In the genomic region with DNA sequence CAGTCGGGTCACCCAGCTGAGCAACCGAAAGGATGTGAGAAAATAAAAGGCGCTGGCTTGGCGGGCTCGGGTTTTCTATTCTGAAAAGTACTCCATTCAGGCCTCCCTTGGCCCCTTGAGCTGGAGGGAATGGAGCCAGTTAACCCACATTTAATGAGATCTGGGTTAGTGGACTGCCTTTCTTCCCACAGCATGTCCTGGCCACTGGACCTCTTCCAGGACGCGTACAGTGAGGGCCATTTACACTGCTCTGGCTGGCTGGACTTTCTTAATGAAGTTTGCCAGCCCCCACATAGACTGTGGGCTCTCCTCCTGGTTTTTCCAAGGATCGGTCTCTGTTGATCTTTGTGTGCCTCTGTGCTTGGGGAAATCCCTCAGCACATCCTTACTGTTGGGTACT, we compare ENCODE assay signal across 9 mouse cellular contexts. TPM values are rescaled to one million over a fixed set of nuclear protein-coding genes. Genes with fewer than 3 reads are reported as not detected.
DNase-seq lines count a peak whose midpoint lies in the region; ATAC-seq and TF ChIP-seq lines count a peak whose summit lies in the region.
"Had no signal": no experiment of that assay in that cellular context is flagged by ENCODE, and none has a peak within 500 bp of the region (broad histone marks: within the 10 kb centered on the region; RNA-seq: fewer than 3 reads in every experiment).

No protein-coding gene starts in this region.

- no peaks in the 10 kb centered on the region for H3K27me3 ChIP-seq in intestine, embryonic 14.5 days (replicated peaks; ENCODE audit: control insufficient read depth, insufficient read depth, low read length)
- no peaks in the 10 kb centered on the region for H3K27me3 ChIP-seq in intestine, postnatal 0 days (replicated peaks; ENCODE audit: control insufficient read depth, insufficient read depth, low read length)
- H3K27me3 ChIP-seq in forebrain, embryonic 14.5 days (replicated peaks; ENCODE audit: control insufficient read depth, insufficient read depth, low read length), result no peaks in the 10 kb centered on the region
- no peaks in the 10 kb centered on the region for H3K27me3 ChIP-seq in neural tube, embryonic 14.5 days (ENCODE audit: control insufficient read depth, insufficient read depth, low read length)
- no peaks in the 10 kb centered on the region for H3K27me3 ChIP-seq in thymus, adult 2 months (ENCODE audit: control insufficient read depth, insufficient read depth, low read length)
- H3K27me3 ChIP-seq: lung, embryonic 15.5 days had no signal

- 81% methylated on average over 8 of the region's 8 CpGs for WGBS in intestine, embryonic 14.5 days
- WGBS in intestine, postnatal 0 days, result 83% methylated on average over 8 of the region's 8 CpGs
- 29% methylated on average over 8 of the region's 8 CpGs for WGBS in forebrain, embryonic 14.5 days
- WGBS in neural tube, embryonic 14.5 days, result 54% methylated on average over 8 of the region's 8 CpGs
- WGBS in thymus, adult 2 months, result 92% methylated on average over 8 of the region's 8 CpGs

- 0 out of 2 replicates have a peak, but pooled peaks have one; percentile 40 for ATAC-seq in intestine, embryonic 14.5 days (replicated peaks; ENCODE audit: low FRiP score, low TSS enrichment, low read depth)
- no peak for ATAC-seq in intestine, postnatal 0 days
- ATAC-seq in forebrain, embryonic 14.5 days, result peak; percentile 92
- peak; percentile 87 for ATAC-seq in neural tube, embryonic 14.5 days (ENCODE audit: low read depth)

- H3K27ac ChIP-seq in intestine, embryonic 14.5 days (ENCODE audit: low read depth), result no peak overlapping the region
- no peak overlapping the region for H3K27ac ChIP-seq in intestine, postnatal 0 days (ENCODE audit: low read depth, low read length)
- H3K27ac ChIP-seq in forebrain, embryonic 14.5 days (ENCODE audit: low read depth, low read length), result peak overlapping the region; percentile 82
- H3K27ac ChIP-seq in neural tube, embryonic 14.5 days (ENCODE audit: low read depth, low read length), result no peak overlapping the region
- H3K27ac ChIP-seq in thymus, adult 2 months (ENCODE audit: control insufficient read depth, insufficient read depth, low read length), result no peak overlapping the region
- H3K27ac ChIP-seq: lung, embryonic 15.5 days had no signal

- no peak overlapping the region for H3K9ac ChIP-seq in intestine, embryonic 14.5 days (ENCODE audit: low read length)
- H3K9ac ChIP-seq in intestine, postnatal 0 days (ENCODE audit: low read depth, low read length), result no peak overlapping the region
- H3K9ac ChIP-seq in forebrain, embryonic 14.5 days (ENCODE audit: low read length), result no peak overlapping the region
- H3K9ac ChIP-seq in neural tube, embryonic 14.5 days (replicated peaks; ENCODE audit: low read depth, low read length), result no peak overlapping the region
- H3K9ac ChIP-seq: lung, embryonic 15.5 days had no signal

- DNase-seq in intestine, embryonic 14.5 days (ENCODE audit: low spot score), result no peak
- DNase-seq in forebrain, embryonic 14.5 days (ENCODE audit: low spot score), result peak; percentile 87
- DNase-seq in kidney, postnatal 14 days, result peak; percentile 44
- no peak for DNase-seq in urinary bladder, postnatal 36 days (ENCODE audit: low spot score in 2 of 2)
- no peak for DNase-seq in thymus, adult 2 months
- no peak for DNase-seq in gastrocnemius, postnatal 4 days (ENCODE audit: low spot score in 2 of 2)

- no peaks in the 10 kb centered on the region for H3K36me3 ChIP-seq in intestine, embryonic 14.5 days (ENCODE audit: control insufficient read depth, insufficient read depth, low read length)
- no peaks in the 10 kb centered on the region for H3K36me3 ChIP-seq in intestine, postnatal 0 days (ENCODE audit: control insufficient read depth, insufficient read depth)
- no peaks in the 10 kb centered on the region for H3K36me3 ChIP-seq in forebrain, embryonic 14.5 days (ENCODE audit: control insufficient read depth, insufficient read depth, low read length)
- no peaks in the 10 kb centered on the region for H3K36me3 ChIP-seq in neural tube, embryonic 14.5 days (ENCODE audit: control insufficient read depth, insufficient read depth, low read length)
- H3K36me3 ChIP-seq in thymus, adult 2 months (ENCODE audit: control insufficient read depth, insufficient read depth, low read length), result no peaks in the 10 kb centered on the region
- H3K36me3 ChIP-seq: lung, embryonic 15.5 days had no signal

- TF ChIP-seq POLR2A in thymus, adult 2 months (IDR thresholded peaks at IDR 0.05; ENCODE audit: control insufficient read depth, extremely low read depth, insufficient read depth, low read length, poor library complexity), result no peak

- no peak for TF ChIP-seq CTCF in intestine, postnatal 0 days (IDR thresholded peaks at IDR 0.05; ENCODE audit: low read depth)
- TF ChIP-seq CTCF in thymus, adult 2 months (IDR thresholded peaks at IDR 0.05; ENCODE audit: borderline replicate concordance, control insufficient read depth, extremely low read depth, insufficient read depth, low read length, poor library complexity), result no peak

- H3K9me3 ChIP-seq in intestine, embryonic 14.5 days (ENCODE audit: control insufficient read depth, low read length), result no peaks in the 10 kb centered on the region
- no peaks in the 10 kb centered on the region for H3K9me3 ChIP-seq in intestine, postnatal 0 days (ENCODE audit: control insufficient read depth)
- no peaks in the 10 kb centered on the region for H3K9me3 ChIP-seq in forebrain, embryonic 14.5 days (replicated peaks; ENCODE audit: control insufficient read depth, low read length)
- no peaks in the 10 kb centered on the region for H3K9me3 ChIP-seq in neural tube, embryonic 14.5 days (ENCODE audit: control insufficient read depth, low read length)
- H3K9me3 ChIP-seq: lung, embryonic 15.5 days had no signal

- H3K4me3 ChIP-seq in intestine, embryonic 14.5 days (ENCODE audit: low read depth, low read length), result no peak overlapping the region
- H3K4me3 ChIP-seq in intestine, postnatal 0 days (ENCODE audit: low read depth, low read length), result no peak overlapping the region
- H3K4me3 ChIP-seq in forebrain, embryonic 14.5 days (ENCODE audit: low read depth, low read length), result no peak overlapping the region
- no peak overlapping the region for H3K4me3 ChIP-seq in neural tube, embryonic 14.5 days (ENCODE audit: low read depth, low read length)
- no peak overlapping the region for H3K4me3 ChIP-seq in thymus, adult 2 months (ENCODE audit: control insufficient read depth, insufficient read depth, low read length)
- H3K4me3 ChIP-seq: lung, embryonic 15.5 days had no signal

- H3K4me2 ChIP-seq in intestine, embryonic 14.5 days (ENCODE audit: low read length), result no peak overlapping the region
- no peak overlapping the region for H3K4me2 ChIP-seq in intestine, postnatal 0 days (replicated peaks; ENCODE audit: low read depth)
- H3K4me2 ChIP-seq in forebrain, embryonic 14.5 days (ENCODE audit: low read length), result no peak overlapping the region
- no peak overlapping the region for H3K4me2 ChIP-seq in neural tube, embryonic 14.5 days (ENCODE audit: low read depth, low read length)
- H3K4me2 ChIP-seq: lung, embryonic 15.5 days had no signal

- peaks cover 6% of the 10 kb centered on the region for H3K4me1 ChIP-seq in intestine, embryonic 14.5 days (replicated peaks; ENCODE audit: control insufficient read depth, insufficient read depth, low read length)
- no peaks in the 10 kb centered on the region for H3K4me1 ChIP-seq in intestine, postnatal 0 days (replicated peaks; ENCODE audit: control insufficient read depth, insufficient read depth, low read length)
- peaks cover 2% of the 10 kb centered on the region for H3K4me1 ChIP-seq in forebrain, embryonic 14.5 days (ENCODE audit: control insufficient read depth, insufficient read depth, low read length)
- H3K4me1 ChIP-seq in neural tube, embryonic 14.5 days (ENCODE audit: control insufficient read depth, insufficient read depth, low read length), result no peaks in the 10 kb centered on the region
- H3K4me1 ChIP-seq in thymus, adult 2 months (replicated peaks; ENCODE audit: control insufficient read depth, insufficient read depth, low read length), result no peaks in the 10 kb centered on the region

RNA-seq across cellular contexts. Expression of a gene that starts 52.1 kb away (rescaled TPM):
- polyA plus RNA-seq in intestine, embryonic 14.5 days (2014; fragmentation: Nextera tagmentation; extraction: Ambion mirVana), result 15.6 and 18.0 TPM in 2 replicates
- 10.0 and 12.2 TPM in 2 replicates for polyA plus RNA-seq in intestine, postnatal 0 days (2015; fragmentation: Nextera tagmentation; extraction: Ambion mirVana)
- 3.0 and 4.1 TPM in 2 replicates for polyA plus RNA-seq in forebrain, embryonic 14.5 days (2014; fragmentation: Nextera tagmentation; extraction: Ambion mirVana)
- polyA plus RNA-seq in neural tube, embryonic 14.5 days (2014; fragmentation: Nextera tagmentation; extraction: Ambion mirVana), result 9.9 and 13.4 TPM in 2 replicates
- polyA plus RNA-seq in thymus, adult 2 months (2012; rRNA removed), result 16.8 and 17.0 TPM in 2 replicates
- total RNA-seq in gastrocnemius, postnatal 4 days (2021), result 10 to 100 TPM; 24.8 to 25.1 TPM

Comparison
In these comparisons a context has a peak if more than half of its experiments do, and no peak if none do; other contexts are left out.
1. DNase-seq: peak in forebrain, embryonic 14.5 days (single experiment) and kidney, postnatal 14 days (single experiment); none in intestine, embryonic 14.5 days (single experiment), urinary bladder, postnatal 36 days (0 of 2), thymus, adult 2 months (single experiment) and gastrocnemius, postnatal 4 days (0 of 2).